Mouse (Mus musculus) T-helper 2 cell (primary cell): ENCODE results near the gene Ctsa.

Experiments used
- in situ Hi-C: fragments of 300-600 bp; cut with MboI, MseI; formaldehyde crosslinking; loops from one replicate; pipeline ENCODE4 v1.15.1; 2025; ENCODE audit warnings: high pct_unique_total_duplicates

Gene Ctsa

DNA sequence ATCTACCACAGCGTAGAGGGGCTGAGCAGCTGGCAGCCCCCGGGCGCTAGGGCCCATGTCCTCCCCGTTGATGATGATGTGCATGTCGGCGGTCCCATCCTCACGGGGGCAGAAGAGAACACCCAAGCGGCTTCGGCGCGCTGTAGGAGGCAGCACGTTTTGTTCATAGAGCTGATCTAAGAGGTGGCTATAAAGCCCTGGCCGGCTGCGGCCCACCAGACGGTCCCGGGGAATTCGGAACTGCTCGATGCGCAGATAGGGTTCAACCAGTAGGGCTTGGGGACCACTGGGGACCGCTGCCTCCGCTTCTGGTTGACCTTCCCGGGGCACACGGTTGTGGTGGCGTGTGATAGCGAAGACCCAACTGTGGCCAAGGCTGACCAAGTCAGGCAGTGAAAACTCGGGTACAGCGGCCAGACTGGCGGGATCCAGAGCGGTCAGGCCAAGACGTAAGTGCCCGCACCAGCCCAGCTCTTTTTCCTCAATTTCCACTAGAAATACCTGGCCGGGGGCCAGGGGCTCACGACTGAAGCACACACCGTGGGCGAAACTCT, at the start of gene Ctsa:
Gene Ctsa (plus strand): TSS at position 126 of the 554 bp plus-strand sequence.
- in situ Hi-C loops, result no loop called here

DNA sequence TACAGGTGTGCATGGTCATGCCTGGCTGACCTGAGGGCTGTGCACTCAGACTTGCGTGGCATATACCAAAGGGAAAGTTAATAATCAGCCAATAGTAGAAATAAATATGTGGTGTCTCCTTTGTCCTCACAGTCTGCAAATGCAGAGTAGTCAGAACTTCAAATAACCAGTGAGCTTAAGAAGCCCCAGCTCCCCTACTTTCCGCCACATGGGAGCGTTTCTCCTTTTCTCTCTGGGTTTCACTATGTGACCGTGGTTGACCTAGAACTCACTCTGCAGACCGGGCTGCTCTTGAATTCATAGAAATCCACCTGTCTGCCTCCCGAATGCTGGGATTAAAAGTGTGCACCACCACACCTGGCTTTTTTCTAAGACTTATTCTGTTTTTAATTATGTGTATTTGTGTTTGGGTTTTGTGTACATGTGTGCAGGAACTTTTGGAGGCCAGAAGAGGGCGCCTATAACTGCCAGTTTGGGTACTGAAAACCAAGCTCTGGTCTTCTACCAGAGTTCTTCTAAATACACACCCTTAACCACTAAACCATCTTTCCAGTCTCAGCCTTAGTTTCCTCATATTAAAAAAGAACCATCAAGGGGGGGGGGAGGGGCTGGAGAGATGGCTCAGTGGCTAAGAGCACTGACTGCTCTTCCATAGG, 48.6 kb upstream of the Ctsa start:
- in situ Hi-C loops, result no loop called here

DNA sequence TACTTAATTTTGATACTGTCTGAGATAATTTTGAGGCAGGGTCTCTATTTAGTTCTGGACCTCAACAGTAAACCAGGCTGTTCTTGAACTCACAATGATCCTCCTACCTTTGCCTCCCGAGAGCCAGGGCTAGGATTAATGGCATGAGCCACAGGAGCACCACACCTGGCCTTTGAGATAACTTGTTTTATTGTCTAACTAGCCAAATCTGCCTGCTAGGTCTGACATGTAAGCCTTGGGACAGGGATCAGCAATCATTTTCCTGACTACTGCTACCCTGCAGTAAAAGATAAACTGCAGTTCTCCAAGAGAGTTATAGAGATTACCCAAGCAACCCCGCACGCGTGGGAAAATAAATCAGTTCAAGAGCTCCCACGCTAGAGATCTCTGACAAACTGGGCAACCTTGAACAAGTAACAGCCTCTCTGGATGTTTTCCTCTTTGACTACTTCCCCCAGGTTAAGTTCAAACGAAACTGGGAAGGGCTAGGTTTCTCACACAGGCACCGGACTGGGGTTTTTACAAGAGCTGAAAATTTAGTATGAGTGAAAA, 47.7 kb upstream of the Ctsa start:
- in situ Hi-C loops, result no loop called here

DNA sequence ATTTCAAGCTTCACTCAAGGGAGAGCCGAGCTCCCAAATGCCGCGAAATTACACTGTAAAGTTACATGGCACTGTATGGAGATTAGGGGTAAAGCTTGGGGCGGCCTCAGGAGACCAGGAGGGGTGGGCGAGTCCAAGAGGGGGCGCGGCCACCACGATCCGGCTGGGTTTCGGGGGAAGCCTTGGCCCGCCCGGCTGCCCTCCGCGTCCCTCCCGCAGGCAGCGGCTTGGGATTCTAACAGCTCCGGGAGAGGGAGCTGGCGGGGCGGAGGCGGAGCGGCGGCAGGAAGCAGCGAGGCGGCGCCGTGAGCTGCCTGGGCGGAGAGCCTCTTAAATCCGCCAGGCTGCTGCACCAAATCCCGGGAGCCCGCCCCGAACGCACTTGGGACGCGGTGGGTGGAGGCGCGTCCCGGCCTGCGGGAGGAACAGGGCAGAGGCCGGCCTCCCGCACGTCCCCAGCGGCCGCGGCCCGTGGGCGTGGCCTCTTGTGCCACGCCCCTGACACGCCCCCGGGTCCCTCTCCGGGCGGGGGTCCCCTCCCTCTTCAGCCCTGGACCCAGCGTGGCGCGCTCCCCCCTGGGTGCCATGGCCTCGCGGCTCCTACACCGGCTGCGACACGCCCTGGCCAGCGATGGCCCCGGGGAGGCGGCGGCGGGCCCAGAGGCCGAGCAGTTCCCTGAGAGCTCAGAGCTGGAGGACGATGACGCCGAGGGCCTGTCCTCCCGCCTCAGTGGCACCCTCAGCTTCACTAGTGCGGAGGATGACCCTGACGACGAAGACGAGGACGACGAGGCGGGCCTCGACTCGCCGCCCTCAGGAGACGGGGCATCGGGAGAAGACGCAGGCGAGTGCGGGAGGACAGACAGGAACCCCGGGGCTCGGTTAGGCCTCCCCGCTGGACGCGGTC, 46.9 kb upstream of the Ctsa start, which contains the start of gene Snx21:
Gene Snx21 (plus strand): TSS at position 343 of the 907 bp plus-strand sequence.
- in situ Hi-C loops, result no loop called here

DNA sequence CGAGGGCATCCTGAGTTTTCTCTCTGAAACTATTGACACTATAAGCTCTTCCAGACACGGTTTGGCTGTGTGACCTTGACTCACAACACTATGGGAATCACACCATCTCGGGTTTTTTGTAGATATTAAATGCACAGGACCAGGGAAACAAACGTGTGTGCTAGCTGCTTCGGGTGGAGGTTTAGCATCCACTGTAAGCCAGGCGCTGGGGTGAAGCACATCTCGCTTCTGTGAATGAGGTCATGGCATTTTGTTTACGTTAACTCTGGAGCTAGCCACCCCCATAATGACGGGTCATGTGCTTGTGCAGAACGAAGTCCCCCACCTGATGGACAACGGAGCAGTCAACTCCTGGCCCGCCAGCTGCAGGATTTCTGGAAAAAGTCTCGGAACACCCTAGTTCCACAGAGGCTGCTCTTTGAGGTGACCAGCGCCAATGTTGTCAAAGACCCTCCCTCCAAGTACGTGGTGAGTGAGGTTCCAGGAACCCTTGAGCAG, 46.2 kb upstream of the Ctsa start:
- in situ Hi-C loops, result no loop called here

DNA sequence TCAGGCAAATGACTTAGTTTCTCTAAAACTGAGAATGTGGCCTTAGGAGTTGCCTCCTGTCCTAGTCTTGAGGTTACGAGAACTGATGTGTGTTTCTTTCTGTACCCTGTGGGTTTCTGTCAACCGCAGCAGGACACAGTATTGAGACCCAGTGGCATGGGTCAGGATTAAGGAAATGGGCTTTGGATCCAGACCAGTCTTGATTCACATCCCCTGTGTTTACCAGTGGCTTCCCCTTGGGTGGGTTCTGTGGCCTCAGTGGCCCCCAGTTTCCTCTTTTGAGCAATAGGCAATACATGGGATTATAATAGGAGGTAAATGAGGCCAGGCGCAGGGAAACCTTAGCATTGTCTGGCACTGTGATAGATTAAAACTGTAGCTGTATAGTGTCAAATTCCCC, 45.6 kb upstream of the Ctsa start:
- in situ Hi-C loops, result no loop called here

DNA sequence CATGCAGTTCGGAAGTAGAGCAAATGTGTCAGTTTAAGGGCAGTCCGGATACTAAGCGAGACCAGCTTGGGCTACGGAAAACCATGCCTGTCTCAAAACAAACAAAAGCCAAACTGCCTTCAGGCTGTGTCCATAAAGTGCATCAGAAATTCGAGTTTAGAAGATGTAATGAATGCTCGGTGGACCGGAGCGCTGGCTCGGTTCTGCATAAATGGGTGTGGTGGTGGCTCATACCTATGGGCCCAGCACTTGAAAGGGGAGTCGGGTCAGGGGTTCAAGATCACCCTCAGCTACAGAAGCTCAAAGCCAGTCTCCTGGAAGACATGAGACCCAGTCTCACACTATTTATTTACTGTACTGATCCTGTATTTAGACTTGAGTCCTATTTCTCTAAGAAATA, 44.9 kb upstream of the Ctsa start:
- in situ Hi-C loops, result no loop called here

DNA sequence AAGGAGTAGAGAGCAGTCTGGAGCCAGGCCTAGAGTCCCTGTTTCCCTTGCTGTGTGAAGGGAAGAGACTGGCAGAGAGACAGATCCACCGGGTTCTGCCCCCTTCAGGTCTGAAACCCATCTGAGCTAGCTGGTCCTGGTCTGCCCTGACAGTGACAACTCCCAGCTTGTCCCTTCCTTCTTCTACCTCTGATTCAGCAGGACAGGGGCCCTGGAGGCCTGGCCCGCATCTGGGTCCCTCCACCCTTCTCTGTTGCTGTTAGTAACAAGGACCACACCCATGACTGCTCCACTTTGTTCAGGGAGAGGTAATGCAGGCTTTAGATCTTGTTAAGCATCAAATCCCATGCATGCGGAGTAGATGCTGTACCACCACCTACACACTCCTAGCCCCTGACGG, 44.3 kb upstream of the Ctsa start:
- in situ Hi-C loops, result no loop called here

DNA sequence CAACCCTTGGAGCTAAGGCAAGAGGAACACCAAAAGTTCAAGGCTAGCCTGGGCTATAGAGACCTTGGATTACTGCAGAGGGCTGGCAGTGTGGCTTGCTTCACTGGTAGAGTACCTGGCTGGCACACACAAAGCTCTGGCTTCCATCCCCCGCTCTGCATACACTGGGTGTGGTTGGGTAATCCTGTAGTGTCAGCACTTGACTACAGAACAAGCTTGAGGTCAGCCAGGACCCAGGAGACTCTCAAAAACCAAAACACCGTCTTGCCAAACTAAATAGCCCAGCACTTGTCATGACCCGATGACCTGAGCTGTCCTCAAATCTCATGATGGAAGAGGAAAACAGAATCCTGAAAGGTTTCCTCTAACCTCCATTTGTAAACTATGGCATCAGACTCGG, 42.2 kb upstream of the Ctsa start:
- in situ Hi-C loops, result loop anchor here (10.0 kb wide), 1 partner anchor 524 kb away; no protein-coding TSS in a partner anchor

DNA sequence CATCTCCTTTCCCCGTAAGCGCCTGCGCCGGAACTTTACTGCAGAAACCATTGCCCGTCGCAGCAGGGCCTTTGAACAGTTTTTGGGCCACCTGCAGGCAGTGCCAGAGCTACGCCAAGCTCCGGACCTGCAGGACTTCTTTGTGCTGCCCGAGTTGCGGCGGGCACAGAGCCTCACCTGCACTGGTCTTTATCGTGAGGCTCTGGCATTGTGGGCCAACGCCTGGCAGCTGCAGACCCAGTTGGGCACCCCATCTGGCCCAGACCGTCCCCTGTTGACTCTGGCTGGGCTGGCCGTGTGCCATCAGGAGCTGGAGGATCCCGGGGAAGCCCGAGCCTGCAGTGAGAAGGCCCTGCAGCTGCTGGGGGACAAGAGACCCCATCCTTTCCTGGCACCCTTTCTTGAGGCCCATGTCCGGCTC, 40.8 kb upstream of the Ctsa start:
- in situ Hi-C loops, result loop anchor here (10.0 kb wide), 1 partner anchor 523 kb away; no protein-coding TSS in a partner anchor

DNA sequence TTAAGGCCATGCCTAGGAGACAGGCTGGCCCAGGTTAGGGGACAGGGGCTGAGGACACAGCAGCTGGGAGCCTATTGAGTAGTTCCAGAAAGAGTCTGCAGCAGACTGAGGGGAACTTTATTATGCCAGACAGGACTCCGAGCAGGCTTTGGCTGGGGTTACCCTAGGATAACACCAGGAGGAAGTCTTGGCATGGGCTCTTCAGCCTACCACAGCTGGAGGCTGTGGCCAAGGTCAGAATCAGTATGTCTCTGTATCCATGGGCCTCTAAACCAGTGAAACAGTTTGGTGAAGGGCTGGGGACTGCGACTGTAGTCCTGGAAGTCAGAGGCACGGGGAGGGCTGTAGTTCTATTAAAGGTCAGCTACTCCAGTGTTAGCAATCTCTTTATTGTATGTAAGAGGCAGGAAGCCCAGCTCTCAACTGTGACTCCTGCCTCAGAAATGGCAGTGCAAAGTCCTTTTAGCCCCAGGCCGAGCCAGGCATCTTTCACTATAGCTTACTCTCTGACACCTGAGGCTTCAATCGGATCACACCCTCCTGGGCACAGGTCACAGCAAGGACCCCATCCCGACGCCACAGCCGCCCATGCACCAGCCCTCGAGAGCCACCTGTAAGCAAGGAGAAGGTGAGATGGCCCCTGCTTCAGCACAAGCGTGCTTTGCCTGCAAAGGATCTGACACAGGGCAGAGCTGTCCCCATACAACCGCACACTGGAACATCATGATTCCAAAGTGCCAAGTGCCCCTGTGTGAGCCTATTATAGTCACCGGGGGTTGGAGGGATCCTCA, 40.1 kb upstream of the Ctsa start:
- in situ Hi-C loops, result loop anchor here (10.0 kb wide), 1 partner anchor 522 kb away; no protein-coding TSS in a partner anchor

DNA sequence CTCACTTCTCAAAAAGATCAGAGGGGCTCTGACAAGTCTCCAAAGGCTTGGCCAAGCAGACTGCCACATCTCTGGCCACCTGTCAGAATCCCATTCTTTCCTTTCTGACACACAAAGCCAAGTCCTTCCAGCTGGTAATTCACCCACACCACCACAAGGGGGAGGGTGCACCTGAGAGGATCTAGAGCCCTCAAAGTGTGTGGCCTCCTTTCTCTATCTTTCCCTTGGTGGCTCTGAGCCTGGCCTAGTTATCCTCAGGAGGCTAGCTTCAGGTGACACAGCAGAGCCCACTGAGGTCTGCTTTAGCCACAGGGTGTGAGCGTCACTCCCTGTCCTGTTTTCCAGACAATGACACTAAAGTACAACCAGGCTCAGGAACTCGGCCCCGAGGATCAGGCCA, 39.4 kb upstream of the Ctsa start:
- in situ Hi-C loops, result loop anchor here (10.0 kb wide), 1 partner anchor 522 kb away; no protein-coding TSS in a partner anchor

DNA sequence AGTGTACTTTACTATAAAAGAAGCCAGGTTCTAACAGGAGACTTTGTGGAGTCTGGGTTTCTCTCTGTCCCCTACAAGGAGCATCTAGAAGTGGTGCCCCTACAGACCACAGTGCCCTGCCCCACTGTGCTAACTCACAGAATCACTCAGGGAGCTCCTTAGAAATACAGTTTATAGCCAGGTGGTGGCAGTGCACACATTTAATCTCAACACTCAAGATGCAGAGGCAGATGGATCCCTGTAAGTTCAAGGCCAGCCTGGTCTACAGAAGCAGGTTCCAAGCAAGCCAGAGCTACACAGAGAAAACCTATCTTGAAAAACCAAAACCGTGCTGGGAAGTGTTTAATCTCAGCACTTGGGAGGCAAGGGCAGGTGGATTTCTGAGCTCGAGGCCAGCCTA, 38.9 kb upstream of the Ctsa start:
- in situ Hi-C loops, result loop anchor here (10.0 kb wide), 1 partner anchor 521 kb away; no protein-coding TSS in a partner anchor

DNA sequence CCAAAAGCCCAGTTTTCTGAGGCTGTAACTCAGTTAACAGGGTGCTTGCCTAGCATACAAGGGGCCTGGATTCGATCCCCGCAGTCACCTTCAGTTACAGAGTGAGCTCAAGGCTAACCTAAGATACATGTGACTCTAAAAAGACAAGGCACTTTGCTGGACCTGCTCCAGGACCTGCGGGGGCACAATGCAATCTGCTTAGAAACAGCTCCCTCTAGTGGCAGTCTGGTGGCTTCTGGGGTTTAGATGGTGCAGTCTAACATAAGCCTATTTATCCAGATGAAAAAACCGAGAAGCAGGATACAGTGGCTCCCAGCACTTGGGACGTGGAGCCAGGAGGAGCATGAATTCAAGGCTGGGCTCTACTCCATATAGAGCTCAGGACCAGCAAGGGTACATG, 38.4 kb upstream of the Ctsa start:
- in situ Hi-C loops, result loop anchor here (10.0 kb wide), 1 partner anchor 521 kb away; no protein-coding TSS in a partner anchor

DNA sequence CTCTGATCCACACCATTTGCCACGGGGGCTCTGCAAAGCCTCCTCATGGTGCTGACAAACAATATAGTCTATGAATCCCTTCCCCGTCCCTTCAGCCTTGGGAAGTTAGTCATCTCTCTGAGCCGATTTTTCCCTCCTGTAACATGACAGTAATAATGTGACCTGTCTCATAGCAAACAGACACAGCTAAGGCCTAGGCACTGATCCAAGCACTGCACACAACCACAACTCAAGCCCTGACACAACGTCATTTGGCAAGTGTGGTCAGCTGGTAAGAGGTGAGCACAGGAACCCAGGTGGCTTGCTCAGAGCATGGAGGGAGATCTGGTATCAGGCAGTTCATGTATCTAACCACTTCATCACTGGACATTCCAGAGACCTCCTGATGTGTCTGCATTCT, 36.8 kb upstream of the Ctsa start:
- in situ Hi-C loops, result loop anchor here (10.0 kb wide), 1 partner anchor 519 kb away; no protein-coding TSS in a partner anchor

DNA sequence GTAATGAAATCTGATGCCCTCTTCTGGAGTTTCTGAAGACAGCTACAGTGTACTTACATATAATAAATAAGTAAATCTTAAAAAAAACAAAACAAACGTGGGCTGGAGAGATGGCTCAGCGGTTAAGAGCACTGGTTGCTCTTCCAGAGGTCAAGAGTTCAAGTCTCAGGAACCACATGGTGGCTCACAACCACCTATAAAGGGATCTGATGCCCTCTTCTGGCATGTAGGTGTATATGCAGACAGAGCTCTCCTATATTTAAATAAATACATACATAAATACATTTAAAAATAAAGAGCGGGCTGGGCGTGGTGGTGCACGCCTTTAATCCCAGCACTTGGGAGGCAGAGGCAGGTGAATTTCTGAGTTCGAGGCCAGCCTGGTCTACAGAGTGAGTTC, 34.1 kb upstream of the Ctsa start:
- in situ Hi-C loops, result loop anchor here (10.0 kb wide), 1 partner anchor 516 kb away; no protein-coding TSS in a partner anchor

DNA sequence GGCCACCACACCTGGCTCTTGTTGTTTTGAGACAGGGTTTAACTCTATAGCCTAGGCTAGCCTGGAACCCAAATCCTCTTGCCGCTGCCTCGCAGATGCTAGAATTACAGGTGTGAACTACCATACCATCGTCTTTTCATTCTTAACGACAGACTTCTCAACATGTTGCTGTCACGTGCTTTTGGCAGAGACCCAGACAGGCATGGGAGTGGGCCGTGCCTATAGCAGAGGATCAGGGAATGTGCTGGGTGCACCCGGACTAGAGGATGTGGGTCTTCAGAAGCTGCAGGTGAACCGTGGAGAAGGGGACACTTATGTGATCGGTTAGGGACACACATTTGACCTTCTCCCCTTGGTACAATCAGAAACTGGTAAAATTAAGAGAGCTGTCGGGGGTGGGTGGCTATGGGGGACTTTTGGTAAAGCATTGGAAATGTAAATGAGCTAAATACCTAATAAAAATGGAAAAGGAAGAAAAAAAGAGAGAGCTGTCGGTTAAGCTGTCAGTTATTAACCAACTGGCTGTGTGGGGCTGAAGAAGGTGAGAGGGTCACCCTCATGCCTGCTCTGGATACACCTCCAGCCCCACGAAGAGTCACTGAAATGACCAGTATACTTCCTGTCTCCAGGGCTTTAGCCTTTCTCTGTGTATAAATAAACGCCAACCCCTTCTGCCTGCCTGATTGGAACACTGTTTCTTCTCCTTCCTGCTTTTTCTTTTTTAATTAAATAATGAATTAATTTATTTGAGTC, 32.2 kb upstream of the Ctsa start:
- in situ Hi-C loops, result no loop called here

DNA sequence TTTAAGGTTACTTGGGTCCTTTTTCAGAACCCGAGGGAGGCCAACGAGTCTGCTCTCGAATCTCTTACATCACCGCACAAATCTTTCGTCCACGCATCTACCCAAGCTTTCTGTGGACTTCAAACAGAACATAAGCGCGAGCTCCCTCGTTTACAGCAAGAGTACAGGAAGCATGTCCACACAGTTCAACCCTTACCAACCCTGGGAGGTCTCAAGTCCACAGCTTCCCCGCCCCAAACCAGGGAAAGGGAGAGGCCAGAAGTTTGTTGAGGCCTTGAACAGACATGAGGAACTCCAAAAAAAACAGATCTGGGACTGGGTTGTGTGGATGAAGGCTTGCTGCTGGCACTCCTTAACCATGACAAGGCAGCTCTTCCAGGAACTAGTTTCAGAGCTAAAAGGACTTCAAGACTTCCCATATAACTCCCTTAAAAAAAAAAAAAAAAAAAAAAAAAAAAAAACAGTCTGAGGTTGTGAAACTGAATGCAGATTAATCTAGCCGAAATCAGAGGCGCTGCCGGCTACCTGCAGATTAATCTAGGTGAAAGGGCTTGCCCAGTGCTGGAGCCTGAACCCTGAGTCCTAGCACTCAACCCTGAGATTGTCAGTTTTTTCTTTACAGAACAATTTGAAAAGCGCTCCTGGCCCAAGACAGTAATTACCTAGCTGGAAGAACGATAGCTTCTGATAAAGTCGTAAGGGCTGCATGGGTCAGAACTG, 29.3 kb upstream of the Ctsa start:
- in situ Hi-C loops, result no loop called here

DNA sequence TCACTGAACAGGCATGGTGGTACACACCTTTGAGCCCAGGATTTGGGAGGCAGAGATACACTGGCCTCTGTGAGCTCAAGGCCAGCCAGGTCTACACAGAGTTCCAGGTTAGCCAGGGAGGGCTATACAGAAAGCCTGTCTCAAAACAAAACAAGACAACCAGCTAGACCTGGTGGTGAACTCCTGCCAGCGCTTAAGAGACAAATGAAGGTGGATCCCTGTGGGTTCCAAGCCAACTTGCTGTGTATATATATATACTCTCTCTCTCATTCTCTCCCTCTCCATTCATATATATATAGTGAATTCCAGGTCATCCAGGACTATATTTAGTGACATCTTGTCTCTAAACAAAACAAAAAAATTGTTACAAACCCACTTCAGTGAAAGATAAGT, 28.8 kb upstream of the Ctsa start:
- in situ Hi-C loops, result no loop called here
